Mouse (Mus musculus): ENCODE results near the gene Ephx4.

DNA sequence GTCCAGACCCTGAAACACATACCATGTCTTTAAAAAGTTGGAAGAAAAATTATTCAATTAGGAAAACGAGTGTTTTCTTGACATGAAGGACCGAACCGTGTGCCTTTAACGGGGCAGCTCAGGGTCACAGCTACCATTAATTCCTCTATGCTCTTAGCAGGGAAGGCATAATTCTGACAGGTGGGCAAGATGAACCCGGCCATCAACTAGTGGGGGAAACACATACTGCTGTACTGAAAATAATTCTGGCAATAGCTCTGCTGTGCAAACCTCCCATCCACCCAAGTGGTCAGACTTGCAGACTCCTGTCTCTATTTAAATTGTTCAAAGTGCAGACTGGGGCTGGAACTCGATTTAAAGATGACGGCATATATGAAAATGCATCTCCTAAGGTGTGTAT, 35.8 kb downstream of the Ephx4 start:
- TF ChIP-seq POLR2A (IDR thresholded peaks at IDR 0.05; ENCODE audit: borderline replicate concordance, insufficient read depth, low read length) (no peak), CTCF (IDR thresholded peaks at IDR 0.05; ENCODE audit: borderline replicate concordance, insufficient read depth, low read depth, low read length) (no peak)

Data from cerebellum, adult 2 months (tissue).